Mouse (Mus musculus): ENCODE results near the gene Mrpl28. TPM values are rescaled to one million over a fixed set of nuclear protein-coding genes. Genes with fewer than 3 reads are reported as not detected.

Mrpl28 gene
- total and polyA plus RNA-seq, 3 experiments, result 131 to 154 (median 131) TPM

GRCm38 (mm10) chr17:26125226-26125625 is 1.9 kb downstream of the Mrpl28 start:
- intact Hi-C loops (cut with DNase I), result no loop called here
- Histone ChIP-seq H3K27me3 (ENCODE audit: control insufficient read depth, insufficient read depth, low read length) (no peaks in the 10 kb centered on the region), H3K79me2 (replicated peaks; ENCODE audit: control insufficient read depth, insufficient read depth, low read length) (no peaks in the 10 kb centered on the region), H3K4me1 (ENCODE audit: control insufficient read depth, insufficient read depth, low read length) (peaks cover 6% of the 10 kb centered on the region), H3K36me3 (ENCODE audit: control insufficient read depth, insufficient read depth, low read length) (no peaks in the 10 kb centered on the region), H3K4me3 (no peak overlapping the region), H3K27ac (no peak overlapping the region), H3K9ac (ENCODE audit: low read depth, low read length) (no peak overlapping the region)
- 94% methylated on average over 10 of the region's 10 CpGs for WGBS
- DNase-seq, result no peak
- no peak for TF ChIP-seq CTCF (IDR thresholded peaks at IDR 0.05)
- TF ChIP-seq POLR2A (IDR thresholded peaks at IDR 0.05; ENCODE audit: insufficient read depth, low read depth, low read length), result no peak
- TF ChIP-seq EP300 (IDR thresholded peaks at IDR 0.05; ENCODE audit: insufficient read depth, low read depth, low read length), result no peak

DNA sequence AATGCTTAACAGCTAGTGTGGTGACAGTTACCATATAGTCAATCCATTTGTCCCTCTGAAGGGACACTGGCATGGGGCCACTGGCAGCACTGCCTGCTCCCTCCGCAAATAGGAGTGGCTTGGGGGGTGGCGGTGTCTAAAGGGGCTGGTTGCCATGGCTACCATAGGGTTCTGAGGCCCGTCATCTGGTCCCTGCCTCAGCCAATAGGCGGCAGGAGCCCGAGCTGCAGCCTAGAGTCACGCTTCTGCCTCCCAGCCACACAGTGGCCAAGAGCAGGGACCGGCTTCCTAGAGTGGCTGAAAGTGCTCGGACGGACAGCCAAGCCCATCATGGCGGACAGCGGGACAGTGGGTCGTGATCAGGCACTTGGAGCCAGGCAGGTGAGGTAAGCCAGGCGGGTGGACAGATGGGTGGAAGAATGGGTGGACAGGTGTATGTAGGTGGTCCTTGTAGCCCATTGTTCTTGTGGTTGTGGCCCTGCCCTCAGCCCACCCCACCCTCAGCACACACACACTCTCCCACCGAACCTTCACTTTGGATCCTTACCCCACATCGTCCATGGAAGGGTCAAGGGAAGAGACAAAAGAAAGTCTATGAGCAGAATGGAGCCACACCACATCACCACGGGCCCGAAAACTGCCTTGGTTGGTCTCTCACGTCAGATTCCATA is 7.9 kb downstream of the Mrpl28 start:
- H3K36me3 ChIP-seq (ENCODE audit: control insufficient read depth, insufficient read depth, low read length), result no peaks in the 10 kb centered on the region
- no peak overlapping the region for H3K4me3 ChIP-seq
- H3K9ac ChIP-seq (ENCODE audit: low read depth, low read length), result no peak overlapping the region
- no peaks in the 10 kb centered on the region for H3K79me2 ChIP-seq (replicated peaks; ENCODE audit: control insufficient read depth, insufficient read depth, low read length)
- H3K4me1 ChIP-seq (ENCODE audit: control insufficient read depth, insufficient read depth, low read length), result no peaks in the 10 kb centered on the region
- no peaks in the 10 kb centered on the region for H3K27me3 ChIP-seq (ENCODE audit: control insufficient read depth, insufficient read depth, low read length)
- TF ChIP-seq EP300 (IDR thresholded peaks at IDR 0.05; ENCODE audit: insufficient read depth, low read depth, low read length), result no peak
- TF ChIP-seq CTCF (IDR thresholded peaks at IDR 0.05), result no peak
- no peak for TF ChIP-seq POLR2A (IDR thresholded peaks at IDR 0.05; ENCODE audit: insufficient read depth, low read depth, low read length)
- DNase-seq, result no peak
- intact Hi-C loops (cut with DNase I), result no loop called here
- WGBS, result 92% methylated on average over 18 of the region's 18 CpGs
- H3K27ac ChIP-seq, result no peak overlapping the region

- Histone ChIP-seq H3K4me3 (no peak overlapping the region), H3K4me1 (ENCODE audit: control insufficient read depth, insufficient read depth, low read length) (no peaks in the 10 kb centered on the region), H3K9ac (ENCODE audit: low read depth, low read length) (no peak overlapping the region), H3K36me3 (ENCODE audit: control insufficient read depth, insufficient read depth, low read length) (no peaks in the 10 kb centered on the region), H3K27me3 (ENCODE audit: control insufficient read depth, insufficient read depth, low read length) (no peaks in the 10 kb centered on the region), H3K79me2 (replicated peaks; ENCODE audit: control insufficient read depth, insufficient read depth, low read length) (no peaks in the 10 kb centered on the region), H3K27ac (no peak overlapping the region)
- no peak for DNase-seq
- WGBS, result 91% methylated on average over 18 of the region's 18 CpGs
- TF ChIP-seq EP300 (IDR thresholded peaks at IDR 0.05; ENCODE audit: insufficient read depth, low read depth, low read length) (no peak), CTCF (IDR thresholded peaks at IDR 0.05) (no peak), POLR2A (IDR thresholded peaks at IDR 0.05; ENCODE audit: insufficient read depth, low read depth, low read length) (no peak)
- intact Hi-C loops (cut with DNase I), result no loop called here
Measured at GRCm38 (mm10) chr17:26131856-26132853, 8.9 kb downstream of the Mrpl28 start.

DNA sequence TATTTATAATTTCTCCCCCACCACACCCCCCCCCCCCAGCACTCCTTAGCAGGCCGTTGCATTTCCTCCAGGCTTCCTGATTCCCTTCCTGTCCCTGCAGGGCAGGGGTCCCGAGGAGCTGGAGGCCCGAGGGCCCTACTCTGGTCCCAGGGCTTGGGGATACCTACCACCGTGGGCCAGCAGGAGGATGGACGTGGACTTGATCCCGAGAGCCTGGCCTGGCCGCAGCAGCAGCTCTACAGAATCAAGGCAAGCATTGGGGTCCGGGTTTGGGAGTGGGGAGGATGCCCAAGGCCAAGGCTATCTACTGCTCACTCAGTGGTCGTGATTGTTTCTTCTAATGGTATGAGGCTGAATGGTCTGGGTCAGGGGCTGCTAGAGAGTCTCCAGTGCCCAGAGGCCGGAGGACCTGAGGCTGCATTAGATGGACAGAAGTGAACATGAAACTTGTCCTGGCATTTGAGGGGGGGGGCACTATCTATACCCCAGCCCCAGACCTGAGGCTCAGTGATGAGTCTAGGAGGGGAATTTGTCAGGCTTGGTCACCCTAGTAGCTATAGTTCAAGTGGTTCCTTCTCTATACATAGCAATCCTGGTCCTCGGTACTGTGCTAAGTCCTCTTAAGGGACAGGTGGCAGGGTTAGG is 13.9 kb downstream of the Mrpl28 start:
- no peak for DNase-seq
- WGBS, result 69% methylated on average over 11 of the region's 11 CpGs
- Histone ChIP-seq H3K27ac (no peak overlapping the region), H3K79me2 (replicated peaks; ENCODE audit: control insufficient read depth, insufficient read depth, low read length) (peaks cover 3% of the 10 kb centered on the region; the same call in 1 of the 2 replicates), H3K4me3 (no peak overlapping the region), H3K27me3 (ENCODE audit: control insufficient read depth, insufficient read depth, low read length) (no peaks in the 10 kb centered on the region), H3K9ac (ENCODE audit: low read depth, low read length) (no peak overlapping the region), H3K4me1 (ENCODE audit: control insufficient read depth, insufficient read depth, low read length) (peaks cover 4% of the 10 kb centered on the region), H3K36me3 (ENCODE audit: control insufficient read depth, insufficient read depth, low read length) (no peaks in the 10 kb centered on the region)
- intact Hi-C loops (cut with DNase I), result loop anchor here (5.0 kb wide), 1 partner anchor 105 kb away; the partner anchor contains the start of gene Fam234a
- TF ChIP-seq EP300 (IDR thresholded peaks at IDR 0.05; ENCODE audit: insufficient read depth, low read depth, low read length) (no peak), POLR2A (IDR thresholded peaks at IDR 0.05; ENCODE audit: insufficient read depth, low read depth, low read length) (no peak)

- intact Hi-C loops (cut with DNase I), result loop anchor here (2.0 to 5.0 kb wide), 2 partner anchors 15 to 105 kb away; partner anchors contain the start of genes Fam234a and Mrpl28
- peaks cover 4% of the 10 kb centered on the region for H3K4me1 ChIP-seq (ENCODE audit: control insufficient read depth, insufficient read depth, low read length)
- TF ChIP-seq EP300 (IDR thresholded peaks at IDR 0.05; ENCODE audit: insufficient read depth, low read depth, low read length) (no peak), CTCF (IDR thresholded peaks at IDR 0.05) (no peak), POLR2A (IDR thresholded peaks at IDR 0.05; ENCODE audit: insufficient read depth, low read depth, low read length) (no peak)
- no peak overlapping the region for H3K9ac ChIP-seq (ENCODE audit: low read depth, low read length)
- no peaks in the 10 kb centered on the region for H3K36me3 ChIP-seq (ENCODE audit: control insufficient read depth, insufficient read depth, low read length)
- H3K4me3 ChIP-seq, result peak overlapping the region; percentile 85; the same call in 1 of the 2 replicates
- peaks cover 6% of the 10 kb centered on the region for H3K79me2 ChIP-seq (replicated peaks; ENCODE audit: control insufficient read depth, insufficient read depth, low read length)
- H3K27me3 ChIP-seq (ENCODE audit: control insufficient read depth, insufficient read depth, low read length), result no peaks in the 10 kb centered on the region
- 65% methylated on average over 2 of the region's 2 CpGs for WGBS
- no peak for DNase-seq
- H3K27ac ChIP-seq, result no peak overlapping the region; the same call in 1 of the 2 replicates
Measured at GRCm38 (mm10) chr17:26137751-26138130, 14.4 kb downstream of the Mrpl28 start.
